Mouse (Mus musculus): ENCODE measurements at regions not wholly inside any gene's neighbourhood (a gene's known extent, or its start where the extent isn't known, plus 50 kb on each side); places are given as distances from the start of the nearest gene placed in this dataset.

- Histone ChIP-seq H3K27me3 (ENCODE audit: control insufficient read depth, insufficient read depth, insufficient read length) (no peaks in the 10 kb centered on the region), H3K4me2 (ENCODE audit: low read depth) (no peak overlapping the region), H3K79me2 (ENCODE audit: control insufficient read depth, insufficient read depth) (no peaks in the 10 kb centered on the region), H3ac (ENCODE audit: control insufficient read depth, insufficient read length) (no peak overlapping the region), H3K36me3 (ENCODE audit: control insufficient read depth, insufficient read depth) (no peaks in the 10 kb centered on the region), H3K4me3 (no peak overlapping the region)
- TF ChIP-seq POLR2AphosphoS2 (IDR thresholded peaks at IDR 0.05; ENCODE audit: insufficient read length, low read depth) (no peak), SRF (IDR thresholded peaks at IDR 0.05; ENCODE audit: control insufficient read depth, insufficient read length, low read depth) (no peak), E2F4 (IDR thresholded peaks at IDR 0.05; ENCODE audit: insufficient read depth) (no peak), USF1 (IDR thresholded peaks at IDR 0.05; ENCODE audit: low read depth) (no peak), POLR2A (IDR thresholded peaks at IDR 0.05; ENCODE audit: insufficient read length, low read depth) (no peak), MYOD1 (IDR thresholded peaks at IDR 0.05; ENCODE audit: control insufficient read depth in 1 of 3, insufficient read length in 2 of 3, low read depth in 2 of 3) (no peak), CEBPB (IDR thresholded peaks at IDR 0.05; ENCODE audit: insufficient read depth, poor library complexity, severe bottlenecking) (no peak), MAX (IDR thresholded peaks at IDR 0.05; ENCODE audit: low read depth) (no peak), REST (IDR thresholded peaks at IDR 0.05; ENCODE audit: insufficient read depth, insufficient read length) (no peak), TCF12 (IDR thresholded peaks at IDR 0.05; ENCODE audit: insufficient read depth, poor library complexity, severe bottlenecking) (no peak), TCF3 (IDR thresholded peaks at IDR 0.05; ENCODE audit: insufficient read length, low read depth) (no peak), MYOG (IDR thresholded peaks at IDR 0.05; ENCODE audit: control insufficient read depth in 1 of 3, insufficient read depth in 1 of 3, insufficient read length in 2 of 3, low read depth in 2 of 3) (no peak)
These were observed 76.3 kb upstream of the Pitrm1 start for GRCm38 (mm10) chr13:6471643-6472042.

- H3K4me2 ChIP-seq (ENCODE audit: low read depth): peak overlapping the region; percentile 27
- H3K36me3 ChIP-seq (ENCODE audit: control insufficient read depth, insufficient read depth): no peaks in the 10 kb centered on the region
- H3K27me3 ChIP-seq (ENCODE audit: control insufficient read depth, insufficient read depth, insufficient read length): no peaks in the 10 kb centered on the region
- H3K4me3 ChIP-seq: no peak overlapping the region
- no peak overlapping the region for H3ac ChIP-seq (ENCODE audit: control insufficient read depth, insufficient read length)
- no peaks in the 10 kb centered on the region for H3K79me2 ChIP-seq (ENCODE audit: control insufficient read depth, insufficient read depth)
- TF ChIP-seq REST (IDR thresholded peaks at IDR 0.05; ENCODE audit: insufficient read depth, insufficient read length) (no peak), SRF (IDR thresholded peaks at IDR 0.05; ENCODE audit: control insufficient read depth, insufficient read length, low read depth) (no peak), POLR2A (IDR thresholded peaks at IDR 0.05; ENCODE audit: insufficient read length, low read depth) (no peak), MYOD1 (IDR thresholded peaks at IDR 0.05; ENCODE audit: control insufficient read depth in 1 of 3, insufficient read length in 2 of 3, low read depth in 2 of 3) (no peak), POLR2AphosphoS2 (IDR thresholded peaks at IDR 0.05; ENCODE audit: insufficient read length, low read depth) (no peak), USF1 (IDR thresholded peaks at IDR 0.05; ENCODE audit: low read depth) (no peak), MAX (IDR thresholded peaks at IDR 0.05; ENCODE audit: low read depth) (no peak), TCF12 (IDR thresholded peaks at IDR 0.05; ENCODE audit: insufficient read depth, poor library complexity, severe bottlenecking) (no peak), CEBPB (IDR thresholded peaks at IDR 0.05; ENCODE audit: insufficient read depth, poor library complexity, severe bottlenecking) (no peak), MYOG (IDR thresholded peaks at IDR 0.05; ENCODE audit: control insufficient read depth in 1 of 3, insufficient read depth in 1 of 3, insufficient read length in 2 of 3, low read depth in 2 of 3) (no peak), TCF3 (IDR thresholded peaks at IDR 0.05; ENCODE audit: insufficient read length, low read depth) (no peak), E2F4 (IDR thresholded peaks at IDR 0.05; ENCODE audit: insufficient read depth) (no peak)
These were observed 74.4 kb upstream of the Pitrm1 start for GRCm38 (mm10) chr13:6473401-6474190.

- no peaks in the 10 kb centered on the region for H3K79me2 ChIP-seq (ENCODE audit: control insufficient read depth, insufficient read depth)
- no peak for TF ChIP-seq POLR2A (IDR thresholded peaks at IDR 0.05; ENCODE audit: insufficient read length, low read depth)
- TF ChIP-seq TCF12 (IDR thresholded peaks at IDR 0.05; ENCODE audit: insufficient read depth, poor library complexity, severe bottlenecking): peak; percentile 6
- peak in 2 of 3 experiments; percentile 71 to 75 for TF ChIP-seq MYOD1 (IDR thresholded peaks at IDR 0.05; ENCODE audit: control insufficient read depth in 1 of 3, insufficient read length in 2 of 3, low read depth in 2 of 3)
- no peak for TF ChIP-seq USF1 (IDR thresholded peaks at IDR 0.05; ENCODE audit: low read depth)
- no peak for TF ChIP-seq POLR2AphosphoS2 (IDR thresholded peaks at IDR 0.05; ENCODE audit: insufficient read length, low read depth)
- peak in 1 of 3 experiments; percentile 61 for TF ChIP-seq MYOG (IDR thresholded peaks at IDR 0.05; ENCODE audit: control insufficient read depth in 1 of 3, insufficient read depth in 1 of 3, insufficient read length in 2 of 3, low read depth in 2 of 3)
- H3K36me3 ChIP-seq (ENCODE audit: control insufficient read depth, insufficient read depth): no peaks in the 10 kb centered on the region
- H3ac ChIP-seq (ENCODE audit: control insufficient read depth, insufficient read length): no peak overlapping the region
- no peaks in the 10 kb centered on the region for H3K27me3 ChIP-seq (ENCODE audit: control insufficient read depth, insufficient read depth, insufficient read length)
- no peak overlapping the region for H3K4me3 ChIP-seq
- H3K4me2 ChIP-seq (ENCODE audit: low read depth): peak overlapping the region; percentile 55
These were observed 68.3 kb upstream of the Pitrm1 start for GRCm38 (mm10) chr13:6479667-6480066.

- Histone ChIP-seq H3ac (ENCODE audit: control insufficient read depth, insufficient read length) (no peak overlapping the region), H3K79me2 (ENCODE audit: control insufficient read depth, insufficient read depth) (no peaks in the 10 kb centered on the region), H3K4me3 (no peak overlapping the region), H3K4me2 (ENCODE audit: low read depth) (no peak overlapping the region), H3K36me3 (ENCODE audit: control insufficient read depth, insufficient read depth) (no peaks in the 10 kb centered on the region), H3K27me3 (ENCODE audit: control insufficient read depth, insufficient read depth, insufficient read length) (no peaks in the 10 kb centered on the region)
- TF ChIP-seq MYOD1 (IDR thresholded peaks at IDR 0.05; ENCODE audit: control insufficient read depth in 1 of 3, insufficient read length in 2 of 3, low read depth in 2 of 3) (no peak), MAX (IDR thresholded peaks at IDR 0.05; ENCODE audit: low read depth) (no peak), TCF12 (IDR thresholded peaks at IDR 0.05; ENCODE audit: insufficient read depth, poor library complexity, severe bottlenecking) (no peak), REST (IDR thresholded peaks at IDR 0.05; ENCODE audit: insufficient read depth, insufficient read length) (no peak), E2F4 (IDR thresholded peaks at IDR 0.05; ENCODE audit: insufficient read depth) (no peak), MYOG (IDR thresholded peaks at IDR 0.05; ENCODE audit: control insufficient read depth in 1 of 3, insufficient read depth in 1 of 3, insufficient read length in 2 of 3, low read depth in 2 of 3) (no peak), TCF3 (IDR thresholded peaks at IDR 0.05; ENCODE audit: insufficient read length, low read depth) (no peak), CEBPB (IDR thresholded peaks at IDR 0.05; ENCODE audit: insufficient read depth, poor library complexity, severe bottlenecking) (no peak), POLR2A (IDR thresholded peaks at IDR 0.05; ENCODE audit: insufficient read length, low read depth) (no peak), USF1 (IDR thresholded peaks at IDR 0.05; ENCODE audit: low read depth) (no peak), SRF (IDR thresholded peaks at IDR 0.05; ENCODE audit: control insufficient read depth, insufficient read length, low read depth) (no peak), POLR2AphosphoS2 (IDR thresholded peaks at IDR 0.05; ENCODE audit: insufficient read length, low read depth) (no peak)
These were observed 63.5 kb upstream of the Pitrm1 start for GRCm38 (mm10) chr13:6484418-6484817.

Measured in myocyte (in vitro differentiated cells).